Mouse (Mus musculus) urinary bladder, adult 2 months (tissue): ENCODE results near the gene Smoc1. TPM values are rescaled to one million over a fixed set of nuclear protein-coding genes. Genes with fewer than 3 reads are reported as not detected.

Source experiments
- DNase-seq: peaks from one replicate; pipeline ENCODE4 v3.0.0; 2022; ENCODE audit warnings: low spot score
- polyA plus RNA-seq: library from polyadenylated mRNA; depleted of rRNA; stranded (reverse); fragments of >200 nt; gene quantifications from 2 replicates; pipeline ENCODE4 v1.2.3, GENCODE M21; 2012

The Smoc1 gene
- polyA plus RNA-seq, 1 experiment = 9.5 TPM

GRCm38 (mm10) chr12:81024993-81025392 is 1.6 kb upstream of the Smoc1 start:
- no peak for DNase-seq

DNA sequence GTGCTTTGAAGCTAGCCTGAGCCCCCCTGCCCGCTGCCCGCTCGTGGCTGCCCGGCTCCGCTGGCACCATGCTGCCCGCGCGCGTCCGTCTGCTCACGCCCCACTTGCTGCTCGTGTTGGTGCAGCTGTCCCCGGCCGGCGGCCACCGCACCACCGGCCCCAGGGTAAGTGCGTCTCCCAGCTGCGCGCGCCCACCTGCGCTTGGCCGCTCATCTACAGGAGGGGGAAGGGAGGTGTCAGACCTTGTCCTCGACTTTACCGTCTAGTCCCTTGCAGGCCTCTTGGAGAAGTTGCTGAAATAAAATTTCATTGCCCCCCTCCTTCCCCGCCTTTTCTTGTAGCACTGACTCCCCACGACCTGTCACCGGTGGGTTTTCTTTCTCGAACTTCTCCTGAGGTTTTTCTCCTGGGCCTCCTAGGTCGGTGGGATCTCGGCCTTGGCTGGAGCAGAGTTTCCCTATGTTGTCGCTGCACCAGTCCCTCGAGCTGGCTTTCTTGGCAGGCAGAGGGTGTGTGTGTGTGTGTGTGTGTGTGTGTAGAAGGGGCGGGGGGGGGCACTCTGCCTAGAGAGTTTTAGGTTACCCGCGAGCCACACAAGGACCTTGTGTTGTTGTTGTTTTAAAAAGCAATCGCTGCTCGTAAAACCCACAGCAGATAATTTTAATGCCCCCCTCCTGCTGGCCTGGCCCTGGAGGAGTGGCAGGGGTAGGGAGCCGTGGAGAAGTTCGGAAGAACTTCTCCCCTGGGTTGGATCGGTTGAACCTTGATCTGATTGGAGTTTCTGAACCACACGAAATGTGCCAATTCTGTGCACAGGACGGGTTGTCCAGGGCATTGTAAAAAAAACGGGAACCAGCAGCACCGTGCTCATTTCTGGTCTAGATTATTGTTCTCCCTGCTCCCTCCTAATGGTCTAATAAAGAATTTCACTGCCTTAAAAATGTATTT is 661 bp downstream of the Smoc1 start:
- no peak for DNase-seq

DNA sequence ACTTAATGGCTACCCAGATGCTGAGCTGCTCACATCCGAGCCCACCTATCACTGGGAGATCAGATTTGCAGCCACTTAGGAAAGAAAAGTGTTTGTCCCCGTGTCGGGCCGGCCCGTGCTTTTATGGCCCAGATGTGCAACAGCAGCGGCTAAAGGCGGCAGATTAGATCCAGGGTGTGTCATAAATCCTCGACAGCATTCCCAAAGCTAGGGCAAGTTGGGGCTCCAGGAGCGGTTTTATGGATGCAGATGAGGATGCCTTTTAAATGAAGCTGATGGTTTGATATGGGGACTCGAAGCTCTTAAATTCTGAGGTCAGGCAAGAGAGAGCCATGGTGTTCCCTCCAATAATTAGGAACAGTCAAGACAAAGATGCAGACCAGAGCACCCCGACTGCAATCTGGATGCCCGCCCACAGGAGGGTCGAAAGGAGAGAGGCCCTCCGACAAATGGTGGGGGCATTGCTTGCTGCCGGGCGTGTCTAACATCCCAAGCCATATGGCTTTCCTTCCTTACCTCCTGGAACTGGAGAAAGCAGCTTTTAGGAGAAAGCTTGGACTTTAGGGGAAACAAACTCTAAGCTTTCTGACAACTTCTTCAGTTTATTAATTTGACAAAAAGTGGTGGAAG is 1.8 kb downstream of the Smoc1 start:
- DNase-seq = no peak

- no peak for DNase-seq
These were observed 3.1 kb downstream of the Smoc1 start for GRCm38 (mm10) chr12:81029731-81030130.

- DNase-seq = no peak
These were observed 5.0 kb downstream of the Smoc1 start for GRCm38 (mm10) chr12:81031579-81031978.

- no peak for DNase-seq
These were observed 6.9 kb downstream of the Smoc1 start for GRCm38 (mm10) chr12:81033389-81034041.

DNA sequence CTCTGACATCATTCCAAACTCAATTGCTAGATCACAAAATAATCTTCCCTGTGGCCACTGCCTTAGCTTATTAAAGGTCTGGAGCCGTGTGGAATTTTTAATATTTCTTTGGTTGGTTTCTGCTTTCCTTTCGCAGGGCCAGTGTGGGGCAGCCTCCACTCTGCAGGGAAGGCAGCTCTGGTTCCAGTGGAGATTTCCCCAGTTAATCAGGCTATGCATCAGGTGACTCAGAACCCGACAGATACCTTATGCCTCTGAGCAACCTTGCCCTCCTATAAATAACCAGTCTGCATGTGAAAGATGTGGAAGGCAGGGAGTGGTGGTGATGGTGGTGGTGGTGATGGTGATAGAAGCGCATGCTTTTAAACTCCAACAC is 7.4 kb downstream of the Smoc1 start:
- DNase-seq = no peak

GRCm38 (mm10) chr12:81035850-81036249 is 9.2 kb downstream of the Smoc1 start:
- no peak for DNase-seq

- DNase-seq = no peak
These were observed 17.0 kb downstream of the Smoc1 start for GRCm38 (mm10) chr12:81043616-81044015.

GRCm38 (mm10) chr12:81046926-81047325 is 20.3 kb downstream of the Smoc1 start:
- no peak for DNase-seq

DNA sequence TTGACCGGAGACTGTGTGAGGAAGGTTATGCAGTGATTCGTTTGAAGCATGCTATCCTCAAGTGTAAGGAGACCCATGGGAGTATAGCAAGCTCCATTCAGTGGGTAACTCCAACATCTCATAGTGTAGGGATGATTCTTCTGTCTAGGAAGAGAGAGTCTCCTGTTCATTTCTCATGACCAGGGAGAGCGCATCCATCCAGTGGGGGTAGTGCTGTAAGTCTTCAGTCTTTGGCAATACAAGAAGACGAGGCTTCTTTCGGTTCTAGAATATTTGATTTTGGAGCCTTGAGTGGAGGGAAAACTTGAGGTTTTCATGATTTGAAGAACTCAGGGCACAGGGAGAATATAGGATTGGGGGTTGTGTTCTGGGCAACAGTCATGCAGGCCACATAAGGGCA is 23.1 kb downstream of the Smoc1 start:
- no peak for DNase-seq

DNA sequence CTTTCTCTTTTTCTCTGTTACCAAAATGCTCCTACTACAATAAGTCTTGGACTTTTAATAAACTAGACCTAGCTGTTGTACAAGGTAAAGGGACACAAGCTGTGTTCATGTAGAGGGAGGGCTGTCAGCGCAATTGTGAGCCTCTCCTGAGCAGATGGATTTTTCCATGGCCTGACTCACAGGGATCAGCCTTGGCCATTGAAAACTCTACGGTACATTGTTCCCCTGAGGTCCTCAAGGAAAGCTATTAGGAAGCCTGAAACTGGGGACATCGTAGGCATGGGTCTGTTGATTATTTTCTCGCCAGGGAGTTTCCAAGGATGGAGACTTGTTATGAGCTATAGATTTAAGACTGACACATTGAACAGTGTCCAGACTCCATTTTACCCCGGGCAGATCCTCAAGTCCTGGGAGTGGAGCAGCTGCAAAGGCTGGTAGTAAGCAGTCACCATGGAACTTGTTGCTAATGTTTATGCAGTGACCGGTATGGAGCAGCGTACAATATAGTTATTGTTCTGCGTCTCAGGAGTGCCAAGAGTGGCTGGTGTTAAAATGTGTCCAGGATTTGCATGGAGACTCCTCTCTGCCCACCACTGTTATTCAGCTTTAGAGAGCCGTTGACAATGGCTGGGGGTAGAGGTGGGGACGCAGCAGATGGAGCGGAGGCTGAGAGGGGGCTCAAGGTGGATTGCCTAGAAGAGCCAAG is 28.5 kb downstream of the Smoc1 start:
- no peak for DNase-seq

GRCm38 (mm10) chr12:81055811-81056210 is 29.2 kb downstream of the Smoc1 start:
- no peak for DNase-seq

GRCm38 (mm10) chr12:81057619-81058018 is 31.0 kb downstream of the Smoc1 start:
- no peak for DNase-seq

DNA sequence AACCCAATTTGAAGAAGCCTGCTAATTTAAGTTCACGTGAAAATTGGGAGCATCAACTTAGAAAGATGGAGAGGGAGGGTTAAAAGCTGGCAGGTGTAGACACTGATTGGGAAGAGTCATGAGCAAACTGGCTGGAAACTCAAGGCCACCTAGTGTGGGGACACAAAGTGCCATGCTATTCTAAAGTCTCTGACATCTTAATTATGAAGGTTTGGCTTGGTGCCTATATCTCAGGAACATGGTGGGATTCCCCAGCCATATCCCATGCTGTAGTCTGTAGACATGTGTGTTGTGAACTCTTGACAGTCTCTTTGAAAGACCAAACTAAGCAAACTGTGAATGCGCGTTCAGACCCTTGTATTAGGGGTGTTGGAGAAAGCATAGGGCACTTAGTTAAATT is 32.0 kb downstream of the Smoc1 start:
- DNase-seq = no peak

GRCm38 (mm10) chr12:81061831-81062361 is 35.3 kb downstream of the Smoc1 start:
- DNase-seq = no peak

- no peak for DNase-seq
These were observed 36.8 kb downstream of the Smoc1 start for GRCm38 (mm10) chr12:81063336-81063955.

DNA sequence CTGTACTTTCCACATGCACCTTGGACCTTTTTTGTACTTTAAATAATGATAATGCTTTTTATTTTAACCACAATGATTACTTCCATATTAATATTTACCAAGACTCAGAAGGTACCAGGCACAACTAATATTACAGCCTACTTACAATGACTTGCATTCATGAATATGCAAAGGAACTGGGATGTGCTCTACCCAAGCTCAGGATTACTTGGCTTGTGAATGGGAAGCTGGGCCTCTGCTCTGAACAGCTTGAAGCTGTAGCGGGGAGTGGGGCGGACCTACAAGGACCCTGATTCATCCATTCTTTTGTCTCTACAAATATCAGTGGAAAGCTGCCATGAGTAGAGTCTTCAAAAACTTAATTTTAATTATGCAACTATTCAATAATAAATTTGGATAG is 47.5 kb downstream of the Smoc1 start:
- no peak for DNase-seq

DNA sequence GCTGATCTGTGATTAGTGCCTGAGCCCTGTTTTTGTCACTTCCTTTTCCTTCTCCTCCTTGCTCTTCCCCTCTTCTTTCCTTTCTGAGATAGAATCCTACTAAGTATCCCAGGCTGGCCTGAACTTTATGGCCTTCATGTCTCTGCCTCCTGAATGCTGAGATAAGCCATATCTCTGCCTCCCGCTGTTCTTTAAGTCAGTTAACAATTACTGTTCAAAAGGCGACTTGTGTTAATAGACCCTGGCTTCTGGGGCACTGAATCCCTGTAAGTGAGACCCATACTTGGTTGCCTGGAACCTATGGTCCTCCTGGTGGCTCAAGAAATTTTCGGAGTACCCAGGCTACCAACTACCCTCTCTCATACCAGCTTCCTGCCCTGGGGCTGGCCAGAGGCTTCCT is 48.3 kb downstream of the Smoc1 start:
- DNase-seq = no peak

- no peak for DNase-seq
These were observed 51.5 kb downstream of the Smoc1 start for GRCm38 (mm10) chr12:81077953-81078646.

DNA sequence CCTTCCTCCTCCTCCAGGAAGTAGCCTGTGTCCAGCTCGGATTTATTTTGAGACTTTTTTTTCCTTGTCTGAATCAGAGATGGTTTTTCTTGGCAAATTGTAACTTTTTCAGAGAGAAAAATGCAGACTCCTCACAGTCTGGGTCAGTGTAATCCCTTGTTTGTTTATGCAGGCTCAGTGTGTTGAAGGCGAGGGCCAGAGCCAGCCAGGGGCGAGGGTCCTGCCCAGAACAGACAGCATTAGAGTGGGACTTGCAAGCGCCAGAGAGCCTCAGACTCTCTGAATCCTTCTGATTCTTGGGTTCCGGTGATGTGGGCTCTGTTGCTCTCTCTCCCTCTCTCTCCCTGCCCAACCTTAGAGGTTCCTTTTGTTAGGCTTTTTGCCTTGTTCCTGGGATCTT is 53.7 kb downstream of the Smoc1 start:
- DNase-seq = no peak
